In the genomic region with DNA sequence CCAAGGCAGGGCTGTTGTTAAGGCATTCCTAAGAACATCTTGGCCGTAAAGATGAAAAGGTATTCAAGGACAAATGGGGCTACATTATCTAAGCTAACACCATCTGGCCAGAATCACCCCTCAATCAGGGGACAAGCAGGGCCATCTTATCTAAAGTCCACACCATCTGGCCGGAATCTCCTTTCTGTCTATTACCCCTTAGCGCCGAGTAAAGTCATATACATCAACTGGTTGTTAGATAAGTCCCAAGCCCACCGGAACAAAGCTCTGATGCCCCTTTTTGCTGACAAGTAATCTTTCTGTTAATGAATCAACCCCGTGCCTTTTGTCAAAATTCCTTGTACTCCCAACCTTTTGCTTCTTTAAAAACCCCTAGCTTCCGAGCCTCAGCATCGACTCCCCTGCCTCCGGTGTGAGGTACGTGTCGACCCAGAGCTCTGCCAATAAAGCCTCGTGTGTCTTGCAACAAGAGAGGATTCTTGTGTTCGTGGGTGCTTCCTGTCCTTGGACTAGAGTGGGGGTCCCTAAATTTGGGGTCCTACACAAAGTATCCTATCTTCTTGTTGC, we compare ENCODE assay signal across 8 mouse cellular contexts.
DNase-seq lines count a peak whose midpoint lies in the region; ATAC-seq and TF ChIP-seq lines count a peak whose summit lies in the region.
"Not testable (repeated sequence)": the region's sequence is repeated elsewhere in the genome, so short reads cannot be mapped to it uniquely, and the experiment has no call there.

No protein-coding gene starts in this region.

- H3K27ac ChIP-seq in MEL (ENCODE audit: control insufficient read depth, low read depth, low read length); forebrain, embryonic 11.5 days (ENCODE audit: low read depth, low read length): not testable (repeated sequence)

- H3K27me3 ChIP-seq in MEL (ENCODE audit: control insufficient read depth in 1 of 2, insufficient read depth in 2 of 2, low read length in 2 of 2); forebrain, embryonic 11.5 days (ENCODE audit: control insufficient read depth, insufficient read depth, low read length): not testable (repeated sequence)

- TF ChIP-seq POLR2A in MEL (IDR thresholded peaks at IDR 0.05; ENCODE audit: control insufficient read depth in 1 of 2, insufficient read depth in 1 of 2, low read depth in 1 of 2, low read length in 2 of 2, poor library complexity in 1 of 2), result not testable (repeated sequence)

- DNase-seq in MEL (ENCODE audit: low read depth, low spot score), result peak; percentile 4
- DNase-seq in cerebellum, adult 11-12 months, result peak; percentile 78
- DNase-seq in forebrain, embryonic 11.5 days (ENCODE audit: low spot score), result peak; percentile 14
- DNase-seq in heart, postnatal 25 days (ENCODE audit: low spot score), result peak; percentile 52
- DNase-seq in kidney, postnatal 4 days, result peak; percentile 11 to 27
- DNase-seq in lung, postnatal 10 days, result peak; percentile 35
- peak; percentile 15 for DNase-seq in right cerebral cortex, postnatal 4 days
- DNase-seq in urinary bladder, adult 2 months (ENCODE audit: low spot score), result peak; percentile 56

- 87% methylated on average over 12 of the region's 13 CpGs for WGBS in forebrain, embryonic 11.5 days

- not testable (repeated sequence) for H3K9ac ChIP-seq in MEL (ENCODE audit: control insufficient read depth, low read depth, low read length, poor library complexity, severe bottlenecking); forebrain, embryonic 11.5 days (ENCODE audit: low read length)

- ATAC-seq in forebrain, embryonic 11.5 days (replicated peaks; ENCODE audit: low FRiP score), result not testable (repeated sequence)

- not testable (repeated sequence) for H3K4me2 ChIP-seq in forebrain, embryonic 11.5 days (ENCODE audit: low read depth, low read length, severe bottlenecking)

- not testable (repeated sequence) for TF ChIP-seq EP300 in MEL (IDR thresholded peaks at IDR 0.05; ENCODE audit: low read depth in 1 of 2, low read length in 2 of 2)

- intact Hi-C loops in heart, postnatal 25 days (cut with DNase I), result not testable (repeated sequence)

- not testable (repeated sequence) for TF ChIP-seq CTCF in MEL (IDR thresholded peaks at IDR 0.05 in 2 of 3, conservative IDR thresholded peaks at IDR 0.05 in 1 of 3; ENCODE audit: control insufficient read depth in 1 of 3, insufficient read depth in 1 of 3, low read depth in 2 of 3, low read length in 3 of 3, poor library complexity in 1 of 3, severe bottlenecking in 1 of 3)

- H3K9me3 ChIP-seq in MEL (replicated peaks; ENCODE audit: insufficient read depth, low read length); forebrain, embryonic 11.5 days (ENCODE audit: control insufficient read depth, low read length): not testable (repeated sequence)

- not testable (repeated sequence) for TF ChIP-seq RAD21 in MEL (IDR thresholded peaks at IDR 0.05; ENCODE audit: low read depth, low read length)

- H3K79me2 ChIP-seq in MEL (ENCODE audit: control insufficient read depth, insufficient read depth, low read length, poor library complexity), result not testable (repeated sequence)

- not testable (repeated sequence) for H3K4me1 ChIP-seq in MEL (ENCODE audit: control insufficient read depth in 1 of 2, insufficient read depth in 2 of 2, low read length in 2 of 2); forebrain, embryonic 11.5 days (replicated peaks; ENCODE audit: control insufficient read depth, insufficient read depth, low read length)

- H3K4me3 ChIP-seq in MEL (ENCODE audit: control insufficient read depth in 1 of 2, insufficient read depth in 1 of 2, low read depth in 2 of 2, low read length in 2 of 2); forebrain, embryonic 11.5 days (ENCODE audit: low read depth, low read length): not testable (repeated sequence)

- not testable (repeated sequence) for H3K36me3 ChIP-seq in MEL (ENCODE audit: control insufficient read depth in 1 of 2, insufficient read depth in 2 of 2, low read length in 2 of 2); forebrain, embryonic 11.5 days (ENCODE audit: control insufficient read depth, insufficient read depth, low read length)

Comparison
In these comparisons a context has a peak if more than half of its experiments do, and no peak if none do; other contexts are left out.
1. DNase-seq: peak in every context shown above with its lines; median percentile 78 in cerebellum, adult 11-12 months; 56 in urinary bladder, adult 2 months; 52 in heart, postnatal 25 days; 35 in lung, postnatal 10 days; 19 in kidney, postnatal 4 days; 15 in right cerebral cortex, postnatal 4 days; 14 in forebrain, embryonic 11.5 days; 4 in MEL.